Mouse (Mus musculus): ENCODE data around the gene Prkci.

- TF ChIP-seq CTCF (IDR thresholded peaks at IDR 0.05; ENCODE audit: low read depth) (peak; percentile 98), EP300 (IDR thresholded peaks at IDR 0.05; ENCODE audit: low read depth) (no peak; the same call in 1 of the 2 replicates)
Observed at GRCm38 (mm10) chr3:31056651-31057627, 61.4 kb downstream of the Prkci start.
